Mouse (Mus musculus) Patski (cell line): ENCODE data around the gene Dmrt3. TPM values are rescaled to one million over a fixed set of nuclear protein-coding genes. Genes with fewer than 3 reads are reported as not detected.

ENCODE experiments used
- ATAC-seq: fragments of 100-300 bp; one replicate; pipeline ENCODE4 v1.8.0; 2021
- CTCF ChIA-PET: fragments of 350-600 bp; sonication (Branson Sonifier 250); formaldehyde crosslinking; loops from one replicate; lab custom pipeline; 2022; ENCODE audit warnings: inconsistent platforms; lab: Charles Lee
- POLR2A ChIA-PET: fragments of 350-600 bp; sonication (Branson Sonifier 250); formaldehyde crosslinking; loops from one replicate; lab custom pipeline; 2022; ENCODE audit warnings: antibody characterized with exemption, inconsistent platforms; lab: Charles Lee
- DNase-seq: peaks from one replicate; pipeline ENCODE4 v3.0.0-alpha.2; 2011; ENCODE audit warnings: low read depth, low spot score
- H3K27me3 ChIP-seq: fragments of 371-371 bp; one replicate; pipeline ENCODE4 v1.5.1; 2021
- CTCF ChIP-seq: fragments of 100-300 bp; IDR thresholded peaks from one replicate; pipeline ENCODE4 v1.5.1; 2021
- in situ Hi-C: fragments of 300-500 bp; cut with MboI; formaldehyde crosslinking; loops from 3 replicates; pipeline ENCODE4 v1.11.1; 2018; ENCODE audit warnings: low pct_unique_long_range_greater_than_20kb, mixed read lengths
- polyA plus RNA-seq: library from polyadenylated mRNA; unstranded; gene quantifications from one replicate; pipeline ENCODE4 v1.2.3, GENCODE M21; 2021

The Dmrt3 gene
- polyA plus RNA-seq, 1 experiment from 2014 or later, result not detected

GRCm38 (mm10) chr19:25608206-25608580 is 1.9 kb upstream of the Dmrt3 start:
- peaks cover 89% of the 10 kb centered on the region for H3K27me3 ChIP-seq
- TF ChIP-seq CTCF, result no peak
- no peak for DNase-seq
- CTCF ChIA-PET, result no interaction called here
- in situ Hi-C loops, result no loop called here
- no peak for ATAC-seq
- POLR2A ChIA-PET, result no interaction called here

- CTCF ChIA-PET, result no interaction called here
- in situ Hi-C loops, result no loop called here
- POLR2A ChIA-PET, result no interaction called here
- ATAC-seq (no peak), DNase-seq (no peak)
- no peak for TF ChIP-seq CTCF
- peaks cover 89% of the 10 kb centered on the region for H3K27me3 ChIP-seq
These were observed 895 bp upstream of the Dmrt3 start for GRCm38 (mm10) chr19:25608961-25609850.

- ATAC-seq (no peak), DNase-seq (no peak)
- ChIA-PET POLR2A (no interaction called here), CTCF (no interaction called here)
- H3K27me3 ChIP-seq, result peaks cover 84% of the 10 kb centered on the region
- no peak for TF ChIP-seq CTCF
- in situ Hi-C loops, result no loop called here
These were observed 460 bp downstream of the Dmrt3 start for GRCm38 (mm10) chr19:25610411-25611111.

GRCm38 (mm10) chr19:25611116-25611515 is 1.0 kb downstream of the Dmrt3 start:
- peaks cover 84% of the 10 kb centered on the region for H3K27me3 ChIP-seq
- POLR2A ChIA-PET, result no interaction called here
- ATAC-seq, result no peak

GRCm38 (mm10) chr19:25611876-25612805 is 2.0 kb downstream of the Dmrt3 start:
- in situ Hi-C loops, result no loop called here
- H3K27me3 ChIP-seq, result peaks cover 84% of the 10 kb centered on the region
- CTCF ChIA-PET, result interaction anchor here (1.0 to 1.4 kb wide), 2 partner anchors 17 to 24 kb away, joined by 3 to 5 read pairs; no protein-coding TSS in a partner anchor
- DNase-seq (no peak), ATAC-seq (no peak)
- no peak for TF ChIP-seq CTCF
- POLR2A ChIA-PET, result interaction anchor here (0.5 to 0.7 kb wide), 2 partner anchors 85 to 668 kb away, joined by 3 to 7 read pairs; no protein-coding TSS in a partner anchor

More at GRCm38 (mm10) chr19:25611116-25611515, 1.0 kb downstream of the Dmrt3 start:
- in situ Hi-C loops, result no loop called here
- CTCF ChIA-PET, result no interaction called here
- TF ChIP-seq CTCF, result no peak
- no peak for DNase-seq

GRCm38 (mm10) chr19:25612806-25613295 is 2.8 kb downstream of the Dmrt3 start:
- POLR2A ChIA-PET, result interaction anchor here (0.5 kb wide), 1 partner anchor 86 kb away, joined by 7 read pairs; no protein-coding TSS in a partner anchor
- DNase-seq, result no peak
- H3K27me3 ChIP-seq, result peaks cover 85% of the 10 kb centered on the region
- CTCF ChIA-PET, result interaction anchor here (1.0 to 1.4 kb wide), 2 partner anchors 16 to 23 kb away, joined by 3 to 5 read pairs; no protein-coding TSS in a partner anchor
- ATAC-seq, result no peak
- no peak for TF ChIP-seq CTCF
- in situ Hi-C loops, result no loop called here

GRCm38 (mm10) chr19:25613476-25614300 is 3.6 kb downstream of the Dmrt3 start:
- POLR2A ChIA-PET, result no interaction called here
- CTCF ChIA-PET, result no interaction called here
- in situ Hi-C loops, result no loop called here
- DNase-seq (no peak), ATAC-seq (no peak)
- peaks cover 84% of the 10 kb centered on the region for H3K27me3 ChIP-seq
- TF ChIP-seq CTCF, result no peak

GRCm38 (mm10) chr19:25615889-25616288 is 5.8 kb downstream of the Dmrt3 start:
- no peak for TF ChIP-seq CTCF
- POLR2A ChIA-PET, result no interaction called here
- in situ Hi-C loops, result no loop called here
- CTCF ChIA-PET, result interaction anchor here (1.5 kb wide), 1 partner anchor 13 kb away, joined by 4 read pairs; no protein-coding TSS in a partner anchor
- ATAC-seq (no peak), DNase-seq (no peak)
- H3K27me3 ChIP-seq, result peaks cover 90% of the 10 kb centered on the region
